Mouse (Mus musculus) thymus, postnatal 0 days (tissue): ENCODE results near the gene Dffa. TPM values are rescaled to one million over a fixed set of nuclear protein-coding genes. Genes with fewer than 3 reads are reported as not detected.

Experiments used
- DNase-seq: peaks from one replicate; pipeline ENCODE4 v3.0.0-alpha.2; 2015; ENCODE audit warnings: low spot score
- polyA plus RNA-seq: library from polyadenylated mRNA; unstranded; fragments of >200 nt; fragmentation: Nextera tagmentation; extraction: Ambion mirVana; gene quantifications from 2 replicates; pipeline ENCODE4 v1.2.1, GENCODE M21; 2015

The Dffa gene
- 34.6 TPM in 2 replicates for polyA plus RNA-seq

GRCm38 (mm10) chr4:149103875-149104561 lies at the start of gene Dffa:
Gene Dffa, plus strand, starts transcription at chr4:149104146.
- DNase-seq: peak; percentile 91

- no peak for DNase-seq
These were observed 48.1 kb upstream of the Dffa start for GRCm38 (mm10) chr4:149055847-149056246.

GRCm38 (mm10) chr4:149056957-149057356 lies 47.0 kb upstream of the Dffa start:
- no peak for DNase-seq

- DNase-seq: no peak
These were observed 46.5 kb upstream of the Dffa start for GRCm38 (mm10) chr4:149057470-149057869.

GRCm38 (mm10) chr4:149058298-149058697 lies 45.6 kb upstream of the Dffa start:
- no peak for DNase-seq

GRCm38 (mm10) chr4:149059713-149060112 lies 44.2 kb upstream of the Dffa start:
- no peak for DNase-seq

- DNase-seq: no peak
These were observed 43.1 kb upstream of the Dffa start for GRCm38 (mm10) chr4:149060621-149061431.

- no peak for DNase-seq
These were observed 42.6 kb upstream of the Dffa start for GRCm38 (mm10) chr4:149061432-149061718.

GRCm38 (mm10) chr4:149062406-149063318 lies 41.3 kb upstream of the Dffa start:
- DNase-seq: no peak

- no peak for DNase-seq
These were observed 39.7 kb upstream of the Dffa start for GRCm38 (mm10) chr4:149064061-149064854.

GRCm38 (mm10) chr4:149066672-149067551 lies 37.0 kb upstream of the Dffa start:
- DNase-seq: peak; percentile 70

- no peak for DNase-seq
These were observed 28.9 kb upstream of the Dffa start for GRCm38 (mm10) chr4:149075073-149075472.

GRCm38 (mm10) chr4:149075871-149076575 lies 27.9 kb upstream of the Dffa start:
- DNase-seq: peak; percentile 84

- no peak for DNase-seq
These were observed 25.7 kb upstream of the Dffa start for GRCm38 (mm10) chr4:149078261-149078660.

- DNase-seq: no peak
These were observed 24.3 kb upstream of the Dffa start for GRCm38 (mm10) chr4:149079629-149080028.

GRCm38 (mm10) chr4:149080111-149080510 lies 23.8 kb upstream of the Dffa start:
- no peak for DNase-seq

- DNase-seq: no peak
These were observed 22.4 kb upstream of the Dffa start for GRCm38 (mm10) chr4:149081528-149081927.

- DNase-seq: no peak
These were observed 18.6 kb upstream of the Dffa start for GRCm38 (mm10) chr4:149085381-149085780.

- no peak for DNase-seq
These were observed 12.6 kb upstream of the Dffa start for GRCm38 (mm10) chr4:149091364-149091763.
